Mouse (Mus musculus) brain, embryonic 18.5 days (tissue): ENCODE measurements around the gene Rbm8a2.

Experiments
- DNase-seq: peaks from one replicate; pipeline ENCODE4 v3.0.0-alpha.2; 2012; ENCODE audit warnings: low read depth, low spot score

Rbm8a2 gene

GRCm38 (mm10) chr1:175931391-175931790 lies 47.5 kb downstream of the Rbm8a2 start:
- DNase-seq, result no peak
